Mouse (Mus musculus): ENCODE results near the gene Lrrc10b. TPM values are rescaled to one million over a fixed set of nuclear protein-coding genes. Genes with fewer than 3 reads are reported as not detected.

Gene Lrrc10b
- polyA plus RNA-seq (2014; fragmentation: Nextera tagmentation; extraction: Ambion mirVana), result 1.5 and 1.6 TPM in 2 replicates

DNA sequence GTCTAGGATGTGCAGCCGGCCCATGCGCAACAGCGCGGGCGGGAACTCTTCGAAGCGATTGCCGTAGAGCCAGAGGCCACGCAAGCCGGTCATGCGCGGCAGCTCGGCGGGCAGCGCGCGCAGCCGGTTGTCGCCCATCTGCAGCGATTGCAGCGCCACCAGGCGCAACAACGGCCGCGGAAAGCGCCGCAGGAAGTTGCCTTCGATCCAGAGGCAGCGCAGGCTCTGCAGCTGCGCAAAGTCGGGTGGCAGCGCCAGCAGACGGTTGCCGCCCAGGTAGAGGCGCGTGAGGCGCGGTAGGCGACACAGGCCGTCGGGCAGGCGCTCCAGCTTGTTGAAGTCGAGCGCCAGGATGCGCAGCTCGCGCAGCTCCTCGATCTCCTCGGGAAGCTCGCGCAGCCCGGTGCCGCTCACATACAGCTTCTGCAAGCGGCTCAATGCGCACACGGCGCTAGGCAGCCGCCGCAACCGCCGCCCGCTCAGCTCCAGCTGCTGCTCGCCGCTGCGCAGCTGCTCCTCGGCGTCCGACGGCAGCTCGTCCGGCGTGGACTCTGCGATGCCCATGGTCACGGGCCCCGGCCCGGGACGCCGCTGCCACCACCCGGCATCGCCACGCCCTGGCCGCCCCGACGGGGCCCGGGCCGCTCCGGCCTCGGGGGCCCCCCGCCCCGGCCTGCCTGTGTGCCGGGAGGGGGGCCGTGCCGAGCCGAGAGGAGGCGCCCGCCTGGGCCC lies at the start of gene Lrrc10b:
Gene Lrrc10b, minus strand, starts transcription at position 722 of the 732 bp plus-strand sequence.
- H3K9me3 ChIP-seq (ENCODE audit: control insufficient read depth, low read length), result no peaks in the 10 kb centered on the region

DNA sequence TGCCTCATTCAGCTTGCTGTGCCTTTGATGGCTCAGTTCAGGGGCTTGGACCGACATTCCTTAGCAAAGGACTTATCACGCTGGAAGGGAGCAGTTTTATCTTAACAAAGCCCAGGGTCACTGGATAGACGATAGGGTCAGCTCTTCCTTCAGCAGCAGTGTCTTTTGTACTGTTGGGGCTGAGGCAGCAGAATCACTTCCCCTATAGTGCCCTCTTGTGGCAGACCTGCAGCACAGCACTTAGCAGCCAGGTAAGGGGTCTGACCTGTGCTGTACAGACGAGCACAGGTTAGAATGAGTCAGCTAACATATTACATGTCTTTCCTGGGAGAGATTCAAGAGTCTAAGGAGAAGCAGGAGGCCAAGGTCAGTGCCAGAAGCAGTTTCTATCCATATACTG lies 45.3 kb upstream of the Lrrc10b start:
- ATAC-seq (ENCODE audit: low FRiP score) (peak; percentile 73), DNase-seq (ENCODE audit: low spot score) (peak; percentile 81)
- WGBS, result 5% methylated on average over 4 of the region's 4 CpGs
- Histone ChIP-seq H3K4me3 (replicated peaks; ENCODE audit: low read length) (no peak overlapping the region), H3K36me3 (replicated peaks; ENCODE audit: control insufficient read depth, insufficient read depth) (peaks cover 72% of the 10 kb centered on the region), H3K9me3 (ENCODE audit: control insufficient read depth, low read length) (no peaks in the 10 kb centered on the region), H3K9ac (no peak overlapping the region), H3K27ac (no peak overlapping the region), H3K4me1 (replicated peaks; ENCODE audit: control insufficient read depth, insufficient read depth, low read length) (no peaks in the 10 kb centered on the region), H3K27me3 (ENCODE audit: control insufficient read depth, insufficient read depth, low read length) (no peaks in the 10 kb centered on the region), H3K4me2 (replicated peaks) (no peak overlapping the region)

More for the DNA sequence above, at the start of gene Lrrc10b:
- Histone ChIP-seq H3K4me3 (replicated peaks; ENCODE audit: low read length) (peak within 1 kb of the TSS; percentile 50), H3K27ac (peak within 1 kb of the TSS; percentile 72), H3K9ac (peak within 1 kb of the TSS; percentile 54), H3K4me2 (replicated peaks) (peak within 1 kb of the TSS; percentile 83), H3K27me3 (ENCODE audit: control insufficient read depth, insufficient read depth, low read length) (peaks cover 60% of the 10 kb centered on the region), H3K4me1 (replicated peaks; ENCODE audit: control insufficient read depth, insufficient read depth, low read length) (peaks cover 14% of the 10 kb centered on the region; the same call in 1 of the 2 replicates), H3K36me3 (replicated peaks; ENCODE audit: control insufficient read depth, insufficient read depth) (no peaks in the 10 kb centered on the region)
- ATAC-seq (ENCODE audit: low FRiP score) (peak; percentile 64), DNase-seq (ENCODE audit: low spot score) (peak; percentile 81)
- under 1% methylated on average over 85 of the region's 96 CpGs for WGBS

DNA sequence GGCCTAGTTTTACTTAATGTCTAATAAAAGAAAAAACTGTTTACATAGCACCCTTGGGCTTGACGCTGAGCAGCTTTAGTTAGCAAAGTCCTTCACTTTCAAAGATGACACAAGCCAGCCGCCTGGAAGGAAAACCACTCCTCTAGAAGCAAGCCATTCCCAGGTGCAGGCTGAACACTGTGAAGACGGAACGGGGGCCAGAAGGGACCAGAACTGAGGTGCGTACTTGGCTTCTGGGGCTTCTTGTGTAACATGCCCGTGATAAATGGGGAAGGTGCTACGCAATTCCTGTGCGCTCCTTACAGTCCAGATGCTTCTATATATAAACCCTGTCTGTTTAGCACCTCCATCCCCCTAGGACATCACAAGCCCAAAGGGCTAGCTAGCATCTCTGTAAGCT lies 43.3 kb upstream of the Lrrc10b start:
- Histone ChIP-seq H3K27me3 (ENCODE audit: control insufficient read depth, insufficient read depth, low read length) (no peaks in the 10 kb centered on the region), H3K9me3 (ENCODE audit: control insufficient read depth, low read length) (no peaks in the 10 kb centered on the region), H3K36me3 (replicated peaks; ENCODE audit: control insufficient read depth, insufficient read depth) (peaks cover 52% of the 10 kb centered on the region), H3K4me2 (replicated peaks) (no peak overlapping the region), H3K27ac (no peak overlapping the region), H3K9ac (no peak overlapping the region), H3K4me3 (replicated peaks; ENCODE audit: low read length) (no peak overlapping the region), H3K4me1 (replicated peaks; ENCODE audit: control insufficient read depth, insufficient read depth, low read length) (0 out of 2 replicates have a peak, but pooled peaks cover 2% of the 10 kb centered on the region)
- DNase-seq (ENCODE audit: low spot score) (no peak), ATAC-seq (ENCODE audit: low FRiP score) (no peak)
- WGBS, result 96% methylated on average over 8 of the region's 8 CpGs

DNA sequence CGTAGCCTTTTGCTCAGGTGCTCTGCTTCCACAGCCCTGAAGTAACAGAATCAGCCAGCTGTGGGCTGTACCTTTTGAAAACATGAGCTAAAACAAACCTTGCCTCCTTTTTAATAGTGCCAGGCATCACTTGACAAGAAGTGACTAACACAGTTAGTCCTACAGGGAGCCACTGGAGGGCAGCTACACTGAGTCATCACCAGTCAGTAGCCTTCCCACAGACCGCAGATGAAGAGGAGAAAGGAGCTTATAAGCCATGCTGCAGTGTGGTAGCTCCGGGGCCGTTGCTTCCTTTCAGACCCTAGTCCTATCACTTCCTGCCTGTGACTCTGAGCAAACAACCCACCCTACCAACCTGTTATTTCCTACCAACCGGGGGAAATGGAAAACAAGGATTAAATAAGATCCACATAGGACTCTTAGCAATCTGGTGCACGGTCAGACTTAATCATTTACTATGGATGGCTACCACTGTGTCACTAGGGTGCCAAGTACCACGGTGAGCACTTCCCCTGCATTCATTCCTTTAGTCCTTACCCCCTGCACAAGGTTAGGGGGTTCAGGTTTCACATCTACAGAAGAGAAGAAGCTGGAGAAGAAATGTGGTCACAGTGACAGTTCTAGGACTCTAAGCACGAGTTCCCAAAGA lies 40.4 kb upstream of the Lrrc10b start:
- H3K36me3 ChIP-seq (replicated peaks; ENCODE audit: control insufficient read depth, insufficient read depth), result peaks cover 30% of the 10 kb centered on the region
- 64% methylated on average over 8 of the region's 8 CpGs for WGBS
- H3K4me3 ChIP-seq (replicated peaks; ENCODE audit: low read length), result no peak overlapping the region
- H3K4me2 ChIP-seq (replicated peaks), result no peak overlapping the region
- H3K27ac ChIP-seq, result no peak overlapping the region
- no peaks in the 10 kb centered on the region for H3K9me3 ChIP-seq (ENCODE audit: control insufficient read depth, low read length)
- H3K9ac ChIP-seq, result no peak overlapping the region
- no peaks in the 10 kb centered on the region for H3K27me3 ChIP-seq (ENCODE audit: control insufficient read depth, insufficient read depth, low read length)
- 0 out of 2 replicates have a peak, but pooled peaks cover 2% of the 10 kb centered on the region for H3K4me1 ChIP-seq (replicated peaks; ENCODE audit: control insufficient read depth, insufficient read depth, low read length)
- ATAC-seq (ENCODE audit: low FRiP score), result no peak
- no peak for DNase-seq (ENCODE audit: low spot score)

DNA sequence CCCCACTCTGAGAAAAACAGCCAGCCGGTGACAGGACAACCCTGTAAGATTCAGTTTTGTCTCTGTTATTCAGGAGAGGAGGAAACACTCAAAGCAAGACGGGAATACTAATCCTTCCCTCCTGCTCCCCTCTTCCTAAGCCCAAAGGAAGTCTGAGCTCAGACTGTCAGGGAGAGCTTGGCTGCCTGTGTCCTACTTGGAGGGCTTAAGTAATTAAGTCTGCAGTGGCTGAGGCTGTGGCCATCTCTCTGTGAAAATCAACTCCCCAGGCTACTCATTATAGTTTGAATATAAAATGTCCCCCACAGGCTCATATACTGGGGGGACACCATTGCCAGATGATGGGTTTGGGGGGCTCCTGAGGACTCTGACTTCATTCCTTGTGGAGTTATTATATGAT lies 39.7 kb upstream of the Lrrc10b start:
- Histone ChIP-seq H3K27me3 (ENCODE audit: control insufficient read depth, insufficient read depth, low read length) (no peaks in the 10 kb centered on the region), H3K4me2 (replicated peaks) (no peak overlapping the region), H3K9ac (no peak overlapping the region; the same call in 1 of the 2 replicates), H3K4me1 (replicated peaks; ENCODE audit: control insufficient read depth, insufficient read depth, low read length) (0 out of 2 replicates have a peak, but pooled peaks cover 2% of the 10 kb centered on the region), H3K36me3 (replicated peaks; ENCODE audit: control insufficient read depth, insufficient read depth) (peaks cover 25% of the 10 kb centered on the region), H3K4me3 (replicated peaks; ENCODE audit: low read length) (no peak overlapping the region), H3K9me3 (ENCODE audit: control insufficient read depth, low read length) (no peaks in the 10 kb centered on the region), H3K27ac (0 out of 2 replicates have a peak overlapping the region, but pooled peaks have one; percentile 2)
- ATAC-seq (ENCODE audit: low FRiP score), result no peak
- no peak for DNase-seq (ENCODE audit: low spot score)
- WGBS, result 70% methylated on average over 2 of the region's 2 CpGs

DNA sequence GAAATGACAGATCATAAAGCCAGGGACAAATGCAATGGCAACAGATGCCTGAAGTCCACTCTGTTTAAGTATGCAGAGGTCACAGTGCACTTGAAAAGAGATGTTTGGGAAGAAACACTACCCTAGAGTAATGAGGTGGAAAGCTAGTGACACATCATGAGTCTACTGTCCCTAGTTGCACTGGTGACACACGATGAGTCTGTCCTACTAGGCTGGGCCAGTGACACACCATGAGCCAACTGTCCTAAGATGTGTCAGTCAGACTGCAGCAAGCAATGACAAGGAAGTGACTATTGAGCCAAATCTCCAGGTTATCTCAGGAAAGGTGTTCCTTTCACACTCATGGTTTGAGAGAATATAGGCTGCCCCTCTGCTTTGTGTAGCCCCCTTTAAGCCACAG lies 38.4 kb upstream of the Lrrc10b start:
- Histone ChIP-seq H3K27ac (no peak overlapping the region), H3K9me3 (ENCODE audit: control insufficient read depth, low read length) (no peaks in the 10 kb centered on the region), H3K4me3 (replicated peaks; ENCODE audit: low read length) (no peak overlapping the region), H3K4me2 (replicated peaks) (no peak overlapping the region), H3K9ac (no peak overlapping the region), H3K4me1 (replicated peaks; ENCODE audit: control insufficient read depth, insufficient read depth, low read length) (0 out of 2 replicates have a peak, but pooled peaks cover 2% of the 10 kb centered on the region), H3K27me3 (ENCODE audit: control insufficient read depth, insufficient read depth, low read length) (no peaks in the 10 kb centered on the region), H3K36me3 (replicated peaks; ENCODE audit: control insufficient read depth, insufficient read depth) (peaks cover 12% of the 10 kb centered on the region)
- no peak for ATAC-seq (ENCODE audit: low FRiP score)
- WGBS, result 91% methylated on average over 1 of the region's 1 CpGs
- no peak for DNase-seq (ENCODE audit: low spot score)

DNA sequence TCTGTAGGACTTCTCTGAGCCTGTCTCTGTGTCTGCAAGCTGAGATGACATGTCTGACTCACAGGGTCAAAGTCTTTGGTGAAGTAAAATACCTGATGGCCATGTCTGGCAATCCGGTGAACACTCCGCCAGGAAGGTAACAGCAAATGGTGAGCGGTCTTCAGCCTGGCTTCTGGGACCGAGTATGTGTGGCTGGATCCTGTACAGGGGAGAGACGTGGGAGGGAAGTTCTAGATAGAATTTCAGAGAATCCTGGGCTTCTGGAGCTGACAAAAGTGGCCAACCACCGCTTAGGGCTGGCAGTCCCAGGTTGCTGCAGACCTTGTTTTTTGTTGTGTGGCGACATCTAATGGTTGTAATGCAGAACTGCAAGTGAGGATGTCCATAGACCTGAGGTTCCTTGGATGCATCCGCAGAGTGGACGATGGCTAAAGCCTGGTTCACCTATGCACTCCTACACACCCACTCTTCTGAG lies 29.0 kb upstream of the Lrrc10b start:
- H3K9ac ChIP-seq, result no peak overlapping the region
- no peaks in the 10 kb centered on the region for H3K36me3 ChIP-seq (replicated peaks; ENCODE audit: control insufficient read depth, insufficient read depth)
- no peak overlapping the region for H3K4me3 ChIP-seq (replicated peaks; ENCODE audit: low read length)
- 0 out of 2 replicates have a peak, but pooled peaks cover 6% of the 10 kb centered on the region for H3K4me1 ChIP-seq (replicated peaks; ENCODE audit: control insufficient read depth, insufficient read depth, low read length)
- DNase-seq (ENCODE audit: low spot score) (peak; percentile 85), ATAC-seq (ENCODE audit: low FRiP score) (peak; percentile 88)
- WGBS, result 25% methylated on average over 9 of the region's 9 CpGs
- no peaks in the 10 kb centered on the region for H3K9me3 ChIP-seq (ENCODE audit: control insufficient read depth, low read length)
- H3K4me2 ChIP-seq (replicated peaks), result no peak overlapping the region
- H3K27ac ChIP-seq, result no peak overlapping the region
- no peaks in the 10 kb centered on the region for H3K27me3 ChIP-seq (ENCODE audit: control insufficient read depth, insufficient read depth, low read length)

DNA sequence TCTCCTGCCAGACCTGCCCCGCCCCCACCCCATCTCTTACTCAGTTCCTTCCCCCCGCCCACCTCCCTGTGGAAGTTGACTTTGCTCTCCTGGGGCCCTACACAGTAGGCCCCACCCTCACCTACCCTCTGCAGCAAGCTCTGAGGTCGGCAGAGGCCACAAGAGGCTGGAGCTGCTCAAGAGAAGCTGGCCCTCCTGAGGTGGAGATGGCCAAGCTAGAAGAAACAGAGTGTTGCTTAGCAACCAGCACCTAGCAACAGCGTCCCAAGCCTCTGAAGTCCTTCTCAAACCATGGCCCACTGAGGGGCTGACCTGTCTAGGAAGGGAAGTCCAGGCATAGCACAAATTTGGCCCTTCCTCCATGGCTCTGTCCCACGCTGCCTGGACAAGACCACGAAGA lies 25.4 kb upstream of the Lrrc10b start, which contains the start of gene Ppp1r32:
Gene Ppp1r32, minus strand, starts transcription at position 226 of the 400 bp plus-strand sequence.
- ATAC-seq (ENCODE audit: low FRiP score) (peak; percentile 53; the same call in 1 of the 2 replicates), DNase-seq (ENCODE audit: low spot score) (peak; percentile 63)
- no peaks in the 10 kb centered on the region for H3K36me3 ChIP-seq (replicated peaks; ENCODE audit: control insufficient read depth, insufficient read depth)
- WGBS, result 25% methylated on average over 6 of the region's 6 CpGs
- H3K4me3 ChIP-seq (replicated peaks; ENCODE audit: low read length), result no peak within 1 kb of the TSS
- no peaks in the 10 kb centered on the region for H3K9me3 ChIP-seq (ENCODE audit: control insufficient read depth, low read length)
- H3K27ac ChIP-seq, result no peak within 1 kb of the TSS
- no peaks in the 10 kb centered on the region for H3K27me3 ChIP-seq (ENCODE audit: control insufficient read depth, insufficient read depth, low read length)
- H3K4me1 ChIP-seq (replicated peaks; ENCODE audit: control insufficient read depth, insufficient read depth, low read length), result 0 out of 2 replicates have a peak, but pooled peaks cover 6% of the 10 kb centered on the region
- no peak within 1 kb of the TSS for H3K4me2 ChIP-seq (replicated peaks)
- H3K9ac ChIP-seq, result no peak within 1 kb of the TSS

DNA sequence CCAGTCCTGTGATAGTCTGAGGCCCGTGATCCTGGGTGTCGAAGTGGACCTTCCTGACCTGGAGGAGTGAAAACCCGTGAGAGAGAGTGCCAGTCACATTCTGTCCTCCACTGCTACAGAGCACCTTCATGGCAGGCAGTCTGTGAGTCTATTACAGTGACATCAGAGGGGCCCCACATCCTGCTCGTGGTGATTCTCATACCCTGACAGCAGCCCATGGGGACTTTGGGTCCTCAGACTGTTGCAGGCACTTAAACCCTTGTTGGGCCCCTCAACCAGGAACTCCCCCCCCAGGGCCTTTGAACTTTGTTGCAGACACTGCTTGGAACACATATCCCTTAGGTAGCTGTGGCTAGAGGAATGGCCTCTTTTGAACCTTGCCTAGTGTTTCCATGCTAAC lies 22.3 kb upstream of the Lrrc10b start:
- Histone ChIP-seq H3K4me1 (replicated peaks; ENCODE audit: control insufficient read depth, insufficient read depth, low read length) (0 out of 2 replicates have a peak, but pooled peaks cover 6% of the 10 kb centered on the region), H3K4me3 (replicated peaks; ENCODE audit: low read length) (no peak overlapping the region), H3K27me3 (ENCODE audit: control insufficient read depth, insufficient read depth, low read length) (no peaks in the 10 kb centered on the region), H3K9me3 (ENCODE audit: control insufficient read depth, low read length) (no peaks in the 10 kb centered on the region), H3K27ac (no peak overlapping the region), H3K4me2 (replicated peaks) (no peak overlapping the region), H3K36me3 (replicated peaks; ENCODE audit: control insufficient read depth, insufficient read depth) (no peaks in the 10 kb centered on the region), H3K9ac (no peak overlapping the region)
- 87% methylated on average over 4 of the region's 4 CpGs for WGBS
- DNase-seq (ENCODE audit: low spot score), result no peak
- ATAC-seq (ENCODE audit: low FRiP score), result no peak

Measured in hindbrain, embryonic 14.5 days (tissue).